Mouse (Mus musculus): ENCODE measurements at regions not wholly inside any gene's neighbourhood (a gene's known extent, or its start where the extent isn't known, plus 50 kb on each side); places are given as distances from the start of the nearest gene placed in this dataset.

DNA sequence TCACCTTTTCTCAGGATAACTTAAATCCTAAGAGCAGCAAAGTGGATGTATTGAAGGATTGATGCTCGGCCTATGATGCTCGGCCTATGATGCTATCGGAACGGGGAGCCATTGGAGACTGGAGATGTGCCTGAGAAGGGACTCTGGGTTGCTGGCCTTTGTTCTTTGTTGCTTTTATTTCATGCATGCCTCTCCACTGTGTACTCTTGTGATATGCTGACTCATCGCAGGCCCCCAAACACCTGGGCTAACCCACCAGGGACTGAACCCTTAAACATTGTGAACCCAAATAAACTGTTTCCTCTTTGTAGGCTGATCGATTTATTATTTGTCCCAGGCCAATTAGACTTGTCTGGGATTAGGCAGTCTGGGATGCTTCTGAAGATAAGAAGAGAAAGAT is 61.9 kb downstream of the Pdcl3 start:
- no peak for DNase-seq (ENCODE audit: low spot score in 2 of 2)

DNA sequence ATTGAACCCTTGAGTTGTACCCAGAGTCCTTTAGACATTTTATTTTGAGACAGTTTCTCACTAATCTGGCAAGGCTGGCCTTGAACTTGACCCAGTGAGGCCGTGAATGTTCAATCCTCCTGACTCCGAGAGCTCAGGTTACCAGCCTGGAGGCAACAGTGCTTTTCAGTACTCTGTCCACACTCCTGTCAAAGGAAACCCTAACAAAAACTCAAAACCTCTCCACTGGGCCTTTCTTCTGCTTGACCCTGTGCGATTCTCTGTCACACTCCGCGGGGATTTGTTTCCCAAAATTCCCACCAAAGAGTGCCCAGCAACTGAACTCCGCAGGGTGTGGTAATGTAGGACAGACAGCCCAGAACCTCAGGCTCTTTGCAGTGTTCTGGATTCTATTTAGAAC is 71.9 kb downstream of the Pdcl3 start:
- DNase-seq (ENCODE audit: low spot score in 2 of 2), result no peak

DNA sequence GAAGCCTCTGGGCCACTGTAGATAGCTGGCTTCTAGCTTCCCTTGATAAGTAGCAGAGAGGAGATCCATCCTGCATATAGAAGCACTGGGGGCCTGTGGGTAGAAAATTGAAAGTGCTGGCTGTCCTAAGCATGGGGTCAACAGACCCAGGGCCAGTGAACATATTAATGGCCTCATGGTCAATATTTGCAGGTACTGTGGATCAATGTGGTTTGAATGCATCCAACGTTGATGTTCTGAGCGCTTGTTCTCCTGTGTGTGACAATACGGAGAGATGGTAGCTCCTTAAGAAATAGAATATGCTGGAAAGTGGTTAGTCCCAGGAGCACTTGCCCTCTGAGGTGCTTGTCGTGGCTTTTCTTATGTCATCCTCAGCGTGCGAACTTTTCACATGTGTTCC is 77.1 kb downstream of the Pdcl3 start:
- DNase-seq (ENCODE audit: low spot score in 2 of 2), result no peak

DNA sequence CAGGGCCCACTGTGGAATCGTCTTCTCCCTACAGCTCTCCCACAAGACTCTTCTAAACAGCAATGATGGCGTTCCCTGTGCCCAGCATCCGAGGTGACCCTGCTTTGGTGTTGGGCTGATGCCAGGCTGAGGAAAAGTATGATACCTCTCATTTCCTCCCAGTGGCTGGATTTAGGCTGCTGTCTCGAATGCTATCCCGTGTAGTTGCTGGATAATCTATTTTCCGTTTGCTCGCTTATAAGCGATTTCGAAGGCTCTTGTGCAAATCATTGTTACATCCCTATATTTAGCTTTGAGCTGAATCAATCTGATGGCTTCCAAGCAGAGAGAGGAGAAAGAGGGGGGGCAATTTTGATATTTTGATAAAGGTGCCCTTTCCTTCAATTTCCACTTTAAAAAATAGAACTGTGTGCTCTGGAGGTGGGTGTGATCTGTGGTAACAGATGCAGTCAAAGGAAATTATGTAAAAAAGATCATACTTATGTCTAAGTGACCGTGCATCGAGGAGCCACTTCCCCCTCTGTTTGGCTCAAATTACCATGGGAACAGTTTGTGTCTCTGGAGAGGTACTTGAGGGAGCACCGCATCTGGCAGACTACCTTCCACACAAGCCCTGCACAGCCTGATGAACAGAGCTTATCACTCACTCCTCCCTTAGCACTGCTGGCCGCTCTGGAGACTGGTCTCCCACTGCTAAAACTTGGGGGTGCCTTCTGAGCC is 78.4 kb downstream of the Pdcl3 start:
- peak; percentile 57 to 64 for DNase-seq (ENCODE audit: low spot score in 2 of 2)

DNA sequence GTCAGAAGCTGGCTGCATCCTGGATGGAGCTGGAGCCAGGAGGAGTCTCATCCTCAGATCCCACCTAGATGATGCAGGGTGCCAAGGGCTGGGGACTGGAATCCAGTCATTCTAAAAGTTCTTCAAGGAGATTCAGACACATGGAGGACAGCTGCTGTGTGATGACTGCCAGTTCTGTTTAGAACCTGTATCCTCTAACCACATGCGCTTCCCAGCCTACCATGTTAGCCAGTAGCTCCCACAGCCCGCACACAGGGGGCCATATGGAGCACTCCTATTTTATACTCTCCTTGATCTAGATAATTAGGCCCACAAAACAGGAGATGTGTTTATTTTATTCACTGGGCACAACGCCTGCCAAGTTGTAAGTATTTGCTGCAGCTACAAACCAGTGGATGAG is 79.4 kb downstream of the Pdcl3 start:
- peak in 1 of 2 experiments; percentile 40 for DNase-seq (ENCODE audit: low spot score in 2 of 2)

DNA sequence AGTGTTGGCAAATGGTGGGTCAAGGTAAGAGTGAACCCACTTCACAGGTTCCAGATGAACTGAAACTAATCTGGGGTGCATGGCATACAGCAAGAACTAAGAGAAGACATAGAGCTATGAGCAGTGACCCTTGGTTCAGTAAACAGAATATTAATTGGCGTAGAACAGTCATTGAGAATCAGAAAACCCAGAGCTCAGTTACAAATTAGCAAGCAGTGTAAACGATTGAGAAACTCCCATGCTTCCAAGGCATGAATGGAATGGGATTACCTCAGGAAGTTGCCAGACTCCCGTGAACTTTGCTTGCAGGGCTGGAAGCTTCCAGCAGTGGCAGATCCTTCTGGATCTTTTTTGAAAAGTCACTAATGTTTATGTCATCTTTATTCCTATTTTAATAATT is 82.5 kb downstream of the Pdcl3 start:
- DNase-seq (ENCODE audit: low spot score in 2 of 2), result no peak

DNA sequence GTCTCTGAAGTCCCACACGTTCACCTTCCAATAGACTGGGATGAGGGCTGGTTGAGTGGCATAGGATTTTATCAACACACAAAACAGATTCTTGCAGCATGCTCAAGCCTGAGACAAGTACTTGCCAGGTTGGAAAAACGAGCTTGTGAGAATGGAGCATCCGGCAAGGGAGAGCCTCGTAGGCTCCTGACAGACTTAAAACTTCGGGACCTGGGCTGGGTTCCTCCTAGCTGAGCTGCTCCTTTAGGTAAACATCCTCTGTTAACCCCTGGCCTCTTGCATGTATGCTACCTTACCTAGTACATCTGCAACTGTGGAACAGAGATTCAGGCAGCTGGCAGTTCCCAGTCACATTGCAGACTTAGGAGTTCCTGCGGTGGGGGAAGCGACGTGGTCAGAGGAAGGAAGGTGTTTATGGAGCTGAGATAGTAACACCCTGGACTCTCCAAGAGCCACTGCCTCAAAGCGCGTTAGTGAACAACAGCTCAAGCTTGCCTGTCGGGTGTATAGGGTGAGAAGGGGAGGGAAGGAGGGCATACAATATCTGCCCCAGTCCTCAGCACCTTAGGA is 83.8 kb downstream of the Pdcl3 start:
- DNase-seq (ENCODE audit: low spot score in 2 of 2), result no peak

DNA sequence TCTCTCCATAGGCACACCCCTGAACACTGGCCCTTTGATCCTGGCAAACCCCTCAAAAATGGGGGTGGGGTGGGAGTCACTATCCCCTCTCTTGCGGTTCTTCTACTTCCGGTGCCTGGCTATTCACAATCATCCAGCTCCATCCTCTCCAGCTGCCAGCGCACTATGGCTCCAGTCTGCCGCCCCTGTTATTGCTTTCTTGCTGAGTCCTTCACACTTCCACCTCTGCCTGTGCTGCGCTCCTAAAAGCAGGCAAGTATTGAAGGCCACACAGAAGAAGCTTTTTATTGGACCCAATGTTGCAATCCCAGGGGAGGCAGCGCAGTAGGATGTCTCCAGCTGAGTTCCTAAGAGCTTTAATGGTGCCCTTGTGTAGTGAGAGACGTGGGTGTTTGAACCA is 84.3 kb downstream of the Pdcl3 start:
- no peak for DNase-seq (ENCODE audit: low spot score in 2 of 2)

DNA sequence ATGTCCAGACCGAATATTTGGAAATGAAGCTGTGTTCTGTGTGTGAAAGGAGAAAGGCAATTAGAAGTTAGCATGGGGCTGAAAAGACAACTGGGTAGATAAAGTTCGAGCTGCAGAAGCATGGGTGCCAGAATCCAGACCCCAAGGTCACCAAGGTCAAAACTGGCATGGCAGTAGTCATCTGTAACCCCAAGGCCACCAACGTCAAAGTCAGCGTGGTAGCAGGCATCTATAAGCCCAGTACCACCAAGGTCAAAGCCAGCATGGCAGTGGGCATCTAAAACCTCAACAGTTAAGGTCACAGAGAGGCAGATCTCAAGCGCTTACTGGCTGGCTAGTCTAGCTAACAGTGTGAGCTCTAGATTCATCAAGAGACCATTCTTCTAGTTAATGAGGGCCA is 90.6 kb downstream of the Pdcl3 start:
- DNase-seq (ENCODE audit: low spot score in 2 of 2), result no peak

DNA sequence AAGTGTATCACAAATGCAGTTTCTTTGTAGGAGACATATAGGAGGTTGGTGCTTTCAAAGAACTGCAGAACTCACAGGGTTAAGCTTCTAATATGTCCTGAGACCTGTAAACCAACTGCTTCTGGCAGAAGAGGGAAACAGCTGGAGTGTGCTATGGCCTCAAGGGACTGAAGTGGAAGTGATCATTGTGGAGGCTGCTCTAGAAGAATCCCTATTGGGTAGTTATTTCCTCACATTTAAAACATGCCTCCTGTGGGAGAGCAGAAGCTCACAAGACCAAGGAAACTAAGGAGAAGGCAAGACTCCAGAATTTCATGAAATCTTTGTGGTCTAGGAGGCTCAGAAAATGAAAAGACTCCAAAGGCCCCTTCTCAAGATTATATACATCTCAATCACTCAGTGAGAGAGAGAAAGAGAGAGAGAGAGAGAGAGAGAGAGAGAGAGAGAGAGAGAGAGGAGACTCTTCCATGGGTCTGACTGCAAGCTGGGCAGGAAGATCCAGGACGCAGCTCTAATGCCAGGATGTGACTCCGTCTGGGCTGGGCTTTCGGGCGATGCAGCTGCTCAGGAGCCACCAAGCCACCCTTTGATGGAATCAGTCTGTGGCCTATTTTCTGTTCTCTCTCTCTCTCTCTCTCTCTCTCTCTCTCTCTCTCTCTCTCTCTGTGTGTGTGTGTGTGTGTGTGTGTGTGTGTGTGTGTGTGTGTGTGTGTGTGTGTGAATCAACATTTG is 93.3 kb downstream of the Pdcl3 start:
- no peak for DNase-seq (ENCODE audit: low spot score in 2 of 2)

DNA sequence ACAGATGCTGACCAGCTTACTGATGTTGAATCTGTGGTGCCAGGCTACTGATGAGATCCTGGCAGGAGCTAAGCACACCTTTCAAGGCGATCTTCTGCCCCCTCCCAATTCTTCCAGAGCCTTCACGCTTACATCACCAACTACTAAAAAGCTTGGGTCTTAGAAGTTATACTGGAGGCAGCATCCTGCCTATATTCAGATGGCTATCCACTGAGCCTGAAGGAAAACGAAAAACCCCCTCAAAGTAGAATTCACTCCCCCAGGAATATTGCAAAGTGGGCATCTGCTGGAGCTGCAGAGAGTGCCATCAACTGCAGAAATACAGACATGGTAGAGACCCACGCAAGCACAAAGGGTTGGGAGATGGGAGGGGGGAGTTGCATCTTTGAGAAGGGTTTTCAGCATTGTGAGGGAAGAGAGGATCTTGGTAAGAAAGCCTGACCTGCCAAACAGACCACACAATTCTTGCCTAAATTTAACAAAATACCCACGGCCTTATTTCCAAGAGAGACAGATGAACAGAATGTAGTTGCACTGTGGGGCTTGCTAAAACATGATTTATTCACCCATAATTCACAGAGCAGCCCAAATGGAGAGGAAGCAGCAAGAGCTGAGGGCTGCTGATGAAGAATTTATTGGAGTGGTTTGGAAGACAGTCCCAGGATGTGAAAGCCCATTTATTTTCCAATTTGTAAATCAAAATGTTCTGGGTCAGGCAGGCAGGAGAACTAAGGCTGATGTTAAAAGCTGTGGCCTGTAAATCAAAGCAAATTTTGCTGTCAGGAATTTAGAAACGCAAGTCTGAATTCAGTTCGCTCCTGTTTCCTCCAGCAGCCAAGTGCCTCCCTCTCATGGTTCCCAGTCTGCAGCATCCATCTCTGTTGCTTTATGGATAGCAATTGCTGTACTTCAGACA is 98.8 kb downstream of the Pdcl3 start:
- peak in 1 of 2 experiments; percentile 56 for DNase-seq (ENCODE audit: low spot score in 2 of 2)

DNA sequence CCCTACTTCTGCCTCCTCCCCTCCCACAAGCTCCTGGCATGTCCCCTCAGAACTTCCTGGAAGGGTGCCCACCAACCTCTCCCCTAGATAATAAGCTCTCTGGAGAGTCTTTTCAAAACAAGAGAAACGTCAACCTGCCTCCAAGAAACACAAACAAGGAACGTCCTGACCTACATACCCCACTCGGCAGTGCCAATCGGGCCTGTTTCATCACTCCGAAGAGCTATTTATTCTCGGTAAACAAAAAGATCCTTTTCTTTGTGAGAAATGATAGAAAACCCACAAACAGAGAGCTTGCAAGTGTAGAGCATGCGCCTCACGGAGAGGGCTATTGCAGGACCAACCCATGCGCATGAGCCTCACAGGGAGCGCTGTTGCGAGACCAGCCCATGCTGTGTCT is 100.9 kb downstream of the Pdcl3 start:
- peak; percentile 56 to 63 for DNase-seq (ENCODE audit: low spot score in 2 of 2)

DNA sequence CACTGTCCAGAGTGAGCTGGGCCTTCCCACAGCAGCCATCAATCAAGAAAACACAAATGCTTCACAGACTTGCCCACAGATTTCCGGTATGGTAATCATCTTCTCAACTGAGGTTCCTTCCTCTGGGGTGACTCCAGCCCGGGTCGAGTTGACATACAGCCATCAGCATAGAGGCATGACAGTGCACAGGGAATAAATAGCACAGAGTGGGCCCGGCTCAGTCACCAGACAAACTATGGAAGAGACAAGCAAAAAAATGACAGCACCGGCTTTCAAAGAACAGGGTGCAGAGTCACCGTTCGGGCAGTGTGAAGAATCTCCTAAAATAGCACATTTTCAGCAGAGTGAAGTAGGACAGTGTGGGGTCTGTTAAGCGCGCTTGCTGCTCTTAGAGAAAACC is 103.7 kb upstream of the Npas2 start:
- peak in 1 of 2 experiments; percentile 52 for DNase-seq (ENCODE audit: low spot score in 2 of 2)

DNA sequence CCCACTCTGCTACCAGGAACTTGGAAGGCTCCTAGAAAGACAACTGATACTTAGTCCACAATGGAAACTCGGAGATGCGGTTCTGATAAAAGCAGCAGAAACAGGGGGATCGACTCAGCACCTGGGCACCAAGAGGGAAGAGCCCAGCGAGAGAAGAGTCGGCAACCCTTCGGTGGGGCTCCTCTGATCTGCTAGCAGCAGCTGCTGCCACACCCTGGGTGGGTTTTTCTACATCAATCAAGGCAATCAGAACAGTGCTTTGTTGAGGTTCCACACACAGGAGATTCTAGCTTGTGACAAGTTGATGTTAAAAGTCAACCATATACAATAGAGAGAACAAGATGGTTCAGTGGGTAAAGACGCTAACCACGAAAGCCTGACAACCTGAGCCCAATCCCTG is 102.4 kb upstream of the Npas2 start:
- DNase-seq (ENCODE audit: low spot score in 2 of 2), result no peak

DNA sequence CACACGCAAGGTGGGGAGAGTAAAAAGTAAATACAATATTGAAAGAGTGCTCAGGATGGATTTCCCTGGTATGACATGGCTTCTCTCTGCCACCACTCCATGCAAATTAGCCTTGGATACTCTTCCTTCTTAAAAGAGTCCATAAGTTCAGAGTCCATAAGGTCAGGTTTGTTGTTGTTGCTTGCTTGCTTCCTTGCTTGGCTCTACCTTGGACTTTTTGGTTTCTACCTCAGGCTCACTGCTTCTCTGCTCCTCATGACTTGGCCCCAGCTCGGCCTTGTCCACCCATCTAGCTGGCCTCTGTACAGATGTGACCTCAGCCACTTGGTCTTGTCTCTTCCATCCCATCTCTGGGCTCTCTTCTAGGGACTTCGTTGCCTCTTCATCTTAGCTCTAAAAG is 101.9 kb upstream of the Npas2 start:
- DNase-seq (ENCODE audit: low spot score in 2 of 2), result no peak

DNA sequence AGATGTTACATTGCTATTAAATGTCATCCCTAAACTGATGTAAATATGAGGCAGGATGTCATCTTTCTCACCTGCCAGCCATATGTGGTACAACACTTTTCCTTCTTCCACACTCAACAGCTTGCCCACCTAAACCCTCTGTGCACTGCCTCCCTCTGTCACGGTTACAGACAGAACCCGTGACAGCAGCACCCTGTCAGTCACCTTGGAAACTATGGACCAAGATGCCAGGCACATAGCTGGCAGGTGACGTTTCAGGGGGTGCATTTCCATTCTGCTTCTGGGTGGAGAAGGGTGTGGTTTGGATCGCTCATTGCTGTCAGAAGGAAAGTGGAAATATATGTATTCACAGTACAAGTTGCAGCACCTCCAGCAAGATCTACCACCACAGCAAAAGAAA is 100.2 kb upstream of the Npas2 start:
- peak in 1 of 2 experiments; percentile 13 for DNase-seq (ENCODE audit: low spot score in 2 of 2)

DNA sequence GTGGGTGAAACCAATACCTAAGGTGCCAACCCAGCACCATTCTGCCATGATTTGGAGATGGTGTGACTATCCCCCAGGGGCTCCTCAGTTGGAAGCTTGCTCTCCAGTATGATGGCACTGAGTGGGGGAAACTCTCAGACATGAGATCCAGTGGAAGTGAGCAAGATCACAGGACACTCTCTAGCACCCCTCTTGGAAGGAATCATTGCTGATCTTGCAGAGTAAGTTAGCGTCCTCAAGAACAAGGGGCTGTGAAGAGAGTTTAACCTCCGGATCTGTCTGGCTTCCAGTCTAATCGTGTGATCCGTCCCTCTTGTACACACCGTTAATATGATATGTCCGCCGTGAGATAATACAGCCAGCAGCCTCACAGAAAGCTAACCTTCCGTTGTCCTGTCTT is 99.5 kb upstream of the Npas2 start:
- no peak for DNase-seq (ENCODE audit: low spot score in 2 of 2)

DNA sequence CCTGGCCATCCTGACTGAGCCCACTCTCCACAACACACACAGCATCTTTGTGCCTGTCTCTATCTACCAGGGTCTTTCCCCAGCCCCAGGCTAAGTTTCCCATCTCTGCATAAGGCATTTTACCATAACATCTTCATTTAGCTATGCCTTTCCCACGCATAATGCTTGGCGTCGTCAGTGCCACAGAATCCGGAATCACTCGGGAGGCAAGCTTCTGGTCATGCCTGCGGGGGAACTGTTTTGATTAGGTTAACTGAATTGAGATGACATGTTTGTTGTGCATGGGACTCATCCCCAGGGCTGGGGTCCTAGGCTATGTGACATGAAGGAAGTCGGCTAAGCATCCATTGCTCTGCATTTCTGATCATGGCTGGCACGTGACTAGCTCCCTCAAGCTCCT is 97.6 kb upstream of the Npas2 start:
- peak in 1 of 2 experiments; percentile 32 for DNase-seq (ENCODE audit: low spot score in 2 of 2)

DNA sequence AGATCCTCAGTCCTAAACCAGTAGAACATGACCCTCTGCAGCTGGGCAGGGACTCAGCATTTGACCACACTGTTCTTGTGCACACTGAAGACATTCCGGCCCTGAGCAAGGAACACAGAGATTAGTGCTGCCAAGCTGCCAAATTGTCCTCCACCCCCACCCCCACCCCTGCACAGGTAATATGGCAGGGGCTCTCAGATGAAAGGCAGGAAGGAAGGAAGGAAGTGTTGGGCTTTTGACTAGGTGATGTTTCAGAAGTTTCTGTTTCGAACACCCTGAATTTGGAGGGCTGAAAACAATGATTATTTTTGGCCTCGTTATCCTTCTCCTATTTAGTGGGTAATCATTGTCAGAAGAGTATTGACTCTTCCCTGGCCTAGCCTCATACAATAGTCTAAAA is 96.8 kb upstream of the Npas2 start:
- no peak for DNase-seq (ENCODE audit: low spot score in 2 of 2)

DNA sequence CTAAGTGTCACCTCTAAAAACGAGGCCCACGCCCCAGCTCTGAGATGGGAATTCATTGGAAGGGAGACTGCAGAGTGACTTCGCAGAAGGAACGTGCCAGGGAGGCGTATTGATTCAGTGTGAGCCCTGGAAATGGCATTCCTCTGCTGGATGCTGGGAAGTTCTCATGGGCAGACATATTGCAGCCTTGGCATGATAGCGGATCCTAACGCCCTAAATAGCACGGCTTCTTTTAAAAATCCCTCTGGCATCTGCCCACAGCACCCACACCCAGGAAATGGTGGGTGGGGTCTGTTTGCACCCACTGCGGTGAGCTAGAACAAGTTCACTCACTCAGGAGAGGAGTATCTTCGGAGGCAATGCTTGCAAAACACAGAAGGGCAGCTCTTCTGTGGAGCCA is 96.0 kb upstream of the Npas2 start:
- peak; percentile 79 to 85 for DNase-seq (ENCODE audit: low spot score in 2 of 2)

DNA sequence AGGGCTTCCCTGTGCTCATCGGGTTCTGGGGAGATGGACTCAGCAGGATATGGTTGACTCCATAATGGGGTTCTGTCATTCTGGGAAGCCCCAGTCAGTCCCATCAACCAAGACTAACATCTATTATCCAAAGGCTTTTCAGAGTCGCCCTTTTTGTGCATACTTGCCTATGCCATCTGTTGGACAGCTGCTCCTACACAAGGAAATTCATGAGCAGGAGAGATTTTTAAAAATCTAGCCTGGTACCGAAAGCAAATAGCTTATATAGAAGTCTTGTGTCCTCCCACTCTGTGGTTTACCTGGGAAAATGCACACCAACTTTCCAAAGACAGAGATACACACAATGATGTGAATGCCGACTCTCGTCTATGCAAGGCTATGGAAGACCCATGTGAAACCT is 95.4 kb upstream of the Npas2 start:
- DNase-seq (ENCODE audit: low spot score in 2 of 2), result peak in 1 of 2 experiments; percentile 20

DNA sequence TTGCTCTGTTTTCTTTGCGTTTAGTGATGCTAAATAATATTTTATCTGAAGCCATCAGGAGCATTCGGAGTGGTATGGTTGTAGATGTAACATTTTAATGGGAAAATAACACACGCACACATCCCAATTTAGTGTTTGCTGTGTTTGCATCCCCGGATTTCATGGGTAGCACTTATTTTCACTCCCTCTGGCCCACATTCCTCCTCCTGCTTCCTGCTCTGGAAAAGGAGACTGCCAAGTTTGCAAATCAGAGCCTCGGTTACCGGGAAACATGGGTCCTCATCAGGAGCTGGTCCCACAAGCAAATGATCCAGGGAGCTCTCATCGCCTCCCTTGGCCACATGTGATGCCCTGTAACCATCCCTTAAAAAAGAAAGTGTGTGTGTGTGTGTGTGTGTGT is 94.3 kb upstream of the Npas2 start:
- DNase-seq (ENCODE audit: low spot score in 2 of 2), result peak in 1 of 2 experiments; percentile 52
